Mouse (Mus musculus): Measurements from ENCODE around the gene Thoc3.

Thoc3 gene

GRCm38 (mm10) chr13:54443693-54444092, 25.0 kb downstream of the Thoc3 start:
- peak in 1 of 2 experiments; percentile 10 for DNase-seq (ENCODE audit: low spot score in 2 of 2)

GRCm38 (mm10) chr13:54439912-54440311, 28.7 kb downstream of the Thoc3 start:
- DNase-seq (ENCODE audit: low spot score in 2 of 2), result no peak

- DNase-seq (ENCODE audit: low spot score in 2 of 2), result no peak
Observed at GRCm38 (mm10) chr13:54438814-54439213, 29.8 kb downstream of the Thoc3 start.

GRCm38 (mm10) chr13:54437083-54437482, 31.6 kb downstream of the Thoc3 start:
- DNase-seq (ENCODE audit: low spot score in 2 of 2), result no peak

- DNase-seq (ENCODE audit: low spot score in 2 of 2), result no peak
Observed at GRCm38 (mm10) chr13:54436666-54437065, 32.0 kb downstream of the Thoc3 start.

GRCm38 (mm10) chr13:54431161-54431560, 37.5 kb downstream of the Thoc3 start:
- no peak for DNase-seq (ENCODE audit: low spot score in 2 of 2)

GRCm38 (mm10) chr13:54430051-54430450, 38.6 kb downstream of the Thoc3 start:
- DNase-seq (ENCODE audit: low spot score in 2 of 2), result no peak

GRCm38 (mm10) chr13:54428771-54429170, 39.9 kb downstream of the Thoc3 start:
- no peak for DNase-seq (ENCODE audit: low spot score in 2 of 2)

GRCm38 (mm10) chr13:54426781-54427655, 41.6 kb downstream of the Thoc3 start:
- no peak for DNase-seq (ENCODE audit: low spot score in 2 of 2)

- no peak for DNase-seq (ENCODE audit: low spot score in 2 of 2)
Observed at GRCm38 (mm10) chr13:54425269-54425668, 43.4 kb downstream of the Thoc3 start.

GRCm38 (mm10) chr13:54420226-54420625, 48.4 kb downstream of the Thoc3 start:
- no peak for DNase-seq (ENCODE audit: low spot score in 2 of 2)

- no peak for DNase-seq (ENCODE audit: low spot score in 2 of 2)
Observed at GRCm38 (mm10) chr13:54418781-54419327, 49.8 kb downstream of the Thoc3 start.

- no peak for DNase-seq (ENCODE audit: low spot score in 2 of 2)
Observed at GRCm38 (mm10) chr13:54415059-54415458, 53.6 kb downstream of the Thoc3 start.

- no peak for DNase-seq (ENCODE audit: low spot score in 2 of 2)
Observed at GRCm38 (mm10) chr13:54412721-54413120, 55.9 kb downstream of the Thoc3 start.

- DNase-seq (ENCODE audit: low spot score in 2 of 2), result no peak
Observed at GRCm38 (mm10) chr13:54412236-54412635, 56.4 kb downstream of the Thoc3 start.

GRCm38 (mm10) chr13:54411656-54412055, 57.0 kb downstream of the Thoc3 start:
- DNase-seq (ENCODE audit: low spot score in 2 of 2), result no peak

Measured in right cerebral cortex, postnatal 36 days (tissue).